Mouse (Mus musculus) intestine, embryonic 15.5 days (tissue): Measurements from ENCODE around the gene Nxf1. TPM values are rescaled to one million over a fixed set of nuclear protein-coding genes. Genes with fewer than 3 reads are reported as not detected.
"Not testable (repeated sequence)": the region's sequence is repeated elsewhere in the genome, so short reads cannot be mapped to it uniquely, and the experiment has no call there.

ENCODE experiments used
- ATAC-seq: fragments of 200-750 bp; cut with Nextera tagmentation; 2 replicates; pipeline ENCODE4 v1.8.0; 2017; ENCODE audit warnings: moderate TSS enrichment, moderate library complexity
- H3K27ac ChIP-seq: fragments of 300-500 bp; sonication (generic); 2 replicates; pipeline ENCODE4 v1.5.1; 2015; ENCODE audit warnings: mild to moderate bottlenecking, inconsistent platforms
- H3K27me3 ChIP-seq: fragments of 300-500 bp; sonication (generic); replicated peaks from 2 replicates; pipeline ENCODE4 v1.6.1; 2015; ENCODE audit warnings: inconsistent platforms
- H3K36me3 ChIP-seq: fragments of 300-500 bp; sonication (generic); 2 replicates; pipeline ENCODE4 v1.6.1; 2015; ENCODE audit warnings: inconsistent platforms
- H3K4me1 ChIP-seq: fragments of 300-500 bp; sonication (generic); replicated peaks from 2 replicates; pipeline ENCODE4 v1.6.1; 2015; ENCODE audit warnings: inconsistent platforms
- H3K4me2 ChIP-seq: fragments of 300-500 bp; sonication (generic); replicated peaks from 2 replicates; pipeline ENCODE4 v1.6.1; 2015; ENCODE audit warnings: mild to moderate bottlenecking, inconsistent platforms
- H3K4me3 ChIP-seq: fragments of 300-500 bp; sonication (generic); replicated peaks from 2 replicates; pipeline ENCODE4 v1.5.1; 2015; ENCODE audit warnings: inconsistent platforms
- H3K9ac ChIP-seq: fragments of 300-500 bp; sonication (generic); 2 replicates; pipeline ENCODE4 v1.6.1; 2015; ENCODE audit warnings: inconsistent platforms
- H3K9me3 ChIP-seq: fragments of 300-500 bp; sonication (generic); 2 replicates; pipeline ENCODE4 v1.6.1; 2016; ENCODE audit warnings: inconsistent platforms
- WGBS: fragments of 180-500 bp; shearing (Covaris S2); methylation state at CpG from one replicate; pipeline ENCODE4 v1.1.7; 2015; 5-methylcytosine and 5-hydroxymethylcytosine counted together
- polyA plus RNA-seq: library from polyadenylated mRNA; unstranded; fragments of >200 nt; fragmentation: Nextera tagmentation; extraction: Ambion mirVana; gene quantifications from 2 replicates; pipeline ENCODE4 v1.2.1, GENCODE M21; 2015

Nxf1 gene
- polyA plus RNA-seq, 1 experiment from 2014 or later, result 146 TPM

DNA sequence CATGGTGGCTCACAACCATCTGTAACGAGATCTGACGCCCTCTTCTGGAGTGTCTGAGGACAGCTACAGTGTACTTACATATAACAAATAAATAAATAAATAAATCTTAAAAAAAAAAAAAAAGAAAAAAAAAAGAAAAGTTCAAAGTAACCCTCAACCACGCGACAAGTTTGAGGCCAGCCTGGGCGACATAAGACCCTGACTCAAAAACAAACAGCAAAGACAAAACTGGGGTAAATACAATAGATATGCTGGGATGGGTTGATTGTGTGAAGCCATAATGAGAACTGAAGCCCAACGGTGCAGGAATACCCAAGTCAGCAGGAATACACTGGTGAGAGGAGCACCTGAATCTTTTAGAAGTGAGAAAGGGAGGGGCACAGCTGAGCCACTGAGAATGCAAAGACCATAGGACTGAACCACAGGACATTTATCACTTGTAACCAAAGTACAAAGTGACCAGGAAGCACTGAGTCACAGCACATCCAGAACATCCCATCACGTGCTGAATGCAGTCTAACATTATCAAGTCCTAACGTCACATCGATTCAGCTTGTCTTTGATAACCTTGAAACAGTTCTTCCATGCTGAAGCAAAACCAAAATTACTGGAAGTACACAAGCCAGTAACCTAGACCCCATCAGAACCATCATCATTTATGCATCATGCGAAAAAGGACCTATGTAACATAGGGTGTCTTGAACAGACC lies 40.0 kb upstream of the Nxf1 start:
- ATAC-seq, result no peak

DNA sequence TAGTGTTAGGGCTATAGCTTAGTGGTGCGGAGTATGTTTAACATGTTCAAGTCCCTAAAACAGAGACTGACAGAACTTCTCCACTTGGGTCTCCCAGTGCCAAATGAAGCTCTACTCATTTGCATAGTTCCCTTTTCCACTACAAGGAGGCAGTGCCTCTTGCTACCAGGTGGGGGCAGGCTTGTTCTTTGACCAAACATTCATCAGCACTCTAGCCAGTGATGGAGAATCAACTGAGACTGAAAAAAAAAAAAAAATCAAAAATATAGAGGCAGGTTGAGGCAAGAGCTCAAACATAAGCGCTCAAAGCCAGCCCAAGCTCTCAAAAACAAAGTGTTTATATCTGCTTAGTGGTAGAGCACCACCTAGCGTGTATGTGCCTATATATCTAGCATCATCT lies 38.5 kb upstream of the Nxf1 start:
- Histone ChIP-seq H3K27me3 (no peaks in the 10 kb centered on the region), H3K4me2 (no peak overlapping the region)
- WGBS, result 78% methylated on average over 3 of the region's 3 CpGs

More for the DNA sequence above, 40.0 kb upstream of the Nxf1 start:
- no peaks in the 10 kb centered on the region for H3K9me3 ChIP-seq
- no peaks in the 10 kb centered on the region for H3K36me3 ChIP-seq
- no peak overlapping the region for H3K4me2 ChIP-seq
- H3K4me1 ChIP-seq, result peaks cover 12% of the 10 kb centered on the region
- no peak overlapping the region for H3K9ac ChIP-seq
- no peak overlapping the region for H3K4me3 ChIP-seq
- WGBS, result 68% methylated on average over 10 of the region's 10 CpGs
- no peak overlapping the region for H3K27ac ChIP-seq
- no peaks in the 10 kb centered on the region for H3K27me3 ChIP-seq

DNA sequence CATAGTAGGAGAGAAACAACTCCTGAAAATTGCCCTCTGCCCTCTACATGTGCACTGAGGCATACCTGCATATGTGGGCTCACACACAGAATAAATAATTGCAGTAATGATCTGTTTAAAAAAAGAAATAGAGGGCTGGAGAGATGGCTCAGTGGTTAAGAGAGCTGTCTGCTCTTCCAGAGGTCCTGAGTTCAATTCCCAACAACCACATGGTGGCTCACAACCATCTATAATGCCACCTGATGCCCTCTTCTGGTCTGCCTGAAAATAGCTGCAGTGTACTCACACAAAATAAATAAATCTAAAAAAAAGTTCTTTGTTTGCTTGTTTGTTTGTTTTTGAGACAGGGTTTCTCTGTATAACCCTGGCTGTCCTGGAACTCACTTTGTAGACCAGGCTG lies 37.8 kb upstream of the Nxf1 start:
- H3K4me1 ChIP-seq, H3K9me3 ChIP-seq, ATAC-seq, H3K4me2 ChIP-seq, H3K9ac ChIP-seq, H3K36me3 ChIP-seq, H3K27ac ChIP-seq, H3K27me3 ChIP-seq, H3K4me3 ChIP-seq: not testable (repeated sequence)

More for the DNA sequence above, 38.5 kb upstream of the Nxf1 start:
- no peaks in the 10 kb centered on the region for H3K9me3 ChIP-seq
- no peak for ATAC-seq
- H3K36me3 ChIP-seq, result no peaks in the 10 kb centered on the region
- H3K27ac ChIP-seq, result no peak overlapping the region
- no peak overlapping the region for H3K4me3 ChIP-seq
- H3K9ac ChIP-seq, result no peak overlapping the region
- H3K4me1 ChIP-seq, result peaks cover 11% of the 10 kb centered on the region

DNA sequence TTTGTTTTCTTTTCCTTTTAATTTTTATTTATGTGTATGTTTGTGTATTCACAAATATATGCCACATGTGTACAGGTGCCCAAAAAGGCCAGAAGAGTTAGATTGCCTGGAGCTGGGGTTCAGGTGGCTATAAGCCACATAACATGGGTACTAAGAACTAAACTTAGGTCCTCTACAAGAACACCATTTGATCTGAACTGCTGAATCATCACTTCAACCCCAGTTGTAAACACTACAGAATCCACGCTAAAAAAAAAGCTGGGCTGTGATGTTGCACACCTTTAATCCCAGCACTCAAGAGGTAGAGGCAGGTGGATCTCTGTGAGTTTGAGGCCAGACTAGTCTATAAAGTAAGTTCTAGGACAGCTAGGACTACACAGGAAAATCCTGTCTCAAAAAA lies 35.5 kb upstream of the Nxf1 start:
- Histone ChIP-seq H3K27ac (no peak overlapping the region), H3K36me3 (peaks cover 12% of the 10 kb centered on the region), H3K27me3 (no peaks in the 10 kb centered on the region), H3K9ac (no peak overlapping the region), H3K4me2 (peak overlapping the region; percentile 60), H3K4me1 (peaks cover 17% of the 10 kb centered on the region), H3K4me3 (no peak overlapping the region), H3K9me3 (no peaks in the 10 kb centered on the region)
- no peak for ATAC-seq
- WGBS, result 77% methylated on average over 1 of the region's 1 CpGs

DNA sequence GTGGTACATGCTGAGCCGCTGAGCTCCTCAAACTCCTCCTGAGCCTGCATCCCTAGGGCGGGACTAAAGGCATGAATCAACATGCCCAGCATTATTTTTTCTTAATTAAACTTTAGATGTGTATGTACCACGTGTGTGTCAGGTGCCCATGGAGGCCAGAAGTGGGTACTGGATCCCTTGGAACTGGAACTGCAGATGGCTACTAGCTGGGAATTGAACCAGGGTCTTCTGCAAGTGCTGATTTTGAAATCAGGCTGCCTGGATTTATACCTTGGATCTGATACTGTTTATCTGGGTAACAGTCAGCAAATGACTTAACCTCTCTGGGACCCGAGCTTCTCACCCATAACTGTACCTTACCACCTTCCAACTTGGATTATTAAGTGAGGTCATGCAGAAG lies 34.9 kb upstream of the Nxf1 start:
- peaks cover 17% of the 10 kb centered on the region for H3K4me1 ChIP-seq
- no peak for ATAC-seq
- peak overlapping the region; percentile 99 for H3K27ac ChIP-seq
- WGBS, result 55% methylated on average over 4 of the region's 4 CpGs
- no peaks in the 10 kb centered on the region for H3K27me3 ChIP-seq
- peak overlapping the region; percentile 66 for H3K4me3 ChIP-seq
- peaks cover 16% of the 10 kb centered on the region for H3K36me3 ChIP-seq
- peak overlapping the region; percentile 91 for H3K9ac ChIP-seq
- peak overlapping the region; percentile 60 for H3K4me2 ChIP-seq
- H3K9me3 ChIP-seq, result no peaks in the 10 kb centered on the region

DNA sequence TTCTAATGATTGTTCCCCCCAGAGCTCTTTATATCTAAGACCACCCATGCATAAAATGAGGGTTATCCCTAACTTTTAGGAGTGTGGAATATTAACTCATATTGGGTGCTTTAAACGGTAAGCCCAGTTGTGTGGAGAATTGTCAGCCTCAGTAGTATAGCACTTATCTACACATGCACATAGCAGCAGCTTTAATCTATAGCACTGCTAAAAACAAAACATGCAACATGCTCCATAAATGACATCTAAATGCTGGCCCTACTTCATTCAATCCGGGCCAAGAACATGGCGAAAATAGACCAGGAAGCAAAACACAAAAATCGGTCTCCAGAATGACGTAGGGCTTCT lies 34.3 kb upstream of the Nxf1 start:
- Histone ChIP-seq H3K4me2 (peak overlapping the region; percentile 60), H3K27me3 (no peaks in the 10 kb centered on the region), H3K9ac (peak overlapping the region; percentile 91), H3K36me3 (peaks cover 16% of the 10 kb centered on the region), H3K4me3 (peak overlapping the region; percentile 66), H3K9me3 (no peaks in the 10 kb centered on the region), H3K27ac (peak overlapping the region; percentile 99), H3K4me1 (peaks cover 17% of the 10 kb centered on the region)
- WGBS, result under 1% methylated on average over 5 of the region's 5 CpGs
- ATAC-seq, result no peak

DNA sequence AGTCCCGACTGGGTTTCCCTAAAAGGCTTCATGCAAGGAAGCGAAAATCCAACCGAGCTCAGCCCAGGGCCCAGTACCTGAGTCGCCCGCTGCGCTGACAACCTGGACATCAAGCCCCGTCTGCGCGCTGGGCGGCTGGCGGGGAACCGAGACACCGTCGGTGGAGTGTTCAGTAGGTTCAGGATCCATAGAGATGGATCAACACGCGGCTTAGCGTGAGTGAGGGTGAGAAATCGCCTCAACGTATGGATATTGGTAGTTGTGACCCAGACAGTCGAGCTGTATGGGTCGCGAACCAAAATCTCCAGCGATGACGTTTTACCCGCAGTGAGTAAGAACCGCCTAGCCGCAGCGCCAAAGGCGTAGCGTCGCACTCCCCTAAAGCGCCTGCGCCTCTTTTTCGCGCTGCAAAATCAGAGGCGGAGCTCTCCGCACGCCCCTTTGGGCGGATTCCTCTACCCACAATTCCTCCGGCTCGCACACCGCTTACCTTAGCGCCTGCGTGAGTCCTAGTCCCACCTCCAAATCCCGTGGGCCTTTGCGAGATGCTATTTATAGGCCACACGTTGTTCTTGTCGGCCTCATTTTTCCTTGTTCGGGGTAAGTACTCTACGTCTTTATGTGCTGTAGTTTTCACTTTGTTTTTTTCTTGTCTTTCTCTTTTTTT lies 33.8 kb upstream of the Nxf1 start, which contains the start of gene Slc3a2:
Slc3a2 (minus strand) TSS at position 463 of the 667 bp plus-strand sequence.
- WGBS, result under 1% methylated on average over 50 of the region's 50 CpGs
- H3K4me2 ChIP-seq, result peak within 1 kb of the TSS; percentile 64

DNA sequence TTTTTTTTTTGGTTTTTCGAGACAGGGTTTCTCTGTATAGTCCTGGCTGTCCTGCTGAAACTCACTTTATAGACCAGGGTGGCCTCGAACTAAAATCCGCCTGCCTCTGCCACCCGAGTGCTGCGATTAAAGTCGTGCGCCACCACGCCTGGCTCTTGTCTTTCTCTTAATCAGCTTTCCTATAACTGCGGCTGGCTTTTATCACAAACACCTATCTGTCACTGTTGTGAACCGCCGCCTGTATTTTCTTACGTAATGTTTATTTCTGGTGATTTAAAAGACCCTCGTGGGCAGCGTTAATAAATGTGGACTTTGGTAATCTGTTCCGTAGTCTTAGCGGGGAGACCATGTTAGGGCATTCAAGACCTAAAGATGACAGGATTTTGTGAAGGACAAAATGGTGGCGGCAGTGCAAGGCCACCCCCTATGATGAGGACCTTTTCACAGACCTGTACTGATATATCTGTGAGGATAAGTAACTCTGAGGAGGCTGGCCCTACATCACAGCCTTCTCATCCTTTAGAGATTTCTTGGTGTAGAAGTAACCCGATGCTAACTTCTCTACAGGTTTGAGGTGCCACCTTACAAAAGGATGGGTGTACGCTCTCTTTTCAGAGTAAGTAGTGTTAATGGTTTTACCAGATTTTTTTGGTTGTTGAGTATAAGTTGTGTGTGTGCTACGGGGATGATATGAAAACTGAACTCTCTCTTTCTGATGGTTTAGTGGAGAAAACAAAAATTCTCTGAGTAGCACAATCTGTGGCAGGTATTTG lies 33.1 kb upstream of the Nxf1 start:
- no peak for ATAC-seq
- Histone ChIP-seq H3K27ac (peak overlapping the region; percentile 81), H3K4me1 (peaks cover 17% of the 10 kb centered on the region), H3K4me2 (peak overlapping the region; percentile 64), H3K36me3 (peaks cover 16% of the 10 kb centered on the region), H3K9ac (peak overlapping the region; percentile 76), H3K27me3 (no peaks in the 10 kb centered on the region), H3K9me3 (no peaks in the 10 kb centered on the region), H3K4me3 (peak overlapping the region; percentile 66)
- WGBS, result 0% methylated on average over 20 of the region's 20 CpGs

More for the DNA sequence above, 33.8 kb upstream of the Nxf1 start, which contains the start of gene Slc3a2:
- Histone ChIP-seq H3K36me3 (peaks cover 16% of the 10 kb centered on the region), H3K9me3 (no peaks in the 10 kb centered on the region), H3K4me3 (peak within 1 kb of the TSS; percentile 66), H3K4me1 (peaks cover 17% of the 10 kb centered on the region), H3K9ac (peak within 1 kb of the TSS; percentile 91), H3K27ac (peak within 1 kb of the TSS; percentile 99), H3K27me3 (no peaks in the 10 kb centered on the region)
- ATAC-seq, result peak; percentile 95

DNA sequence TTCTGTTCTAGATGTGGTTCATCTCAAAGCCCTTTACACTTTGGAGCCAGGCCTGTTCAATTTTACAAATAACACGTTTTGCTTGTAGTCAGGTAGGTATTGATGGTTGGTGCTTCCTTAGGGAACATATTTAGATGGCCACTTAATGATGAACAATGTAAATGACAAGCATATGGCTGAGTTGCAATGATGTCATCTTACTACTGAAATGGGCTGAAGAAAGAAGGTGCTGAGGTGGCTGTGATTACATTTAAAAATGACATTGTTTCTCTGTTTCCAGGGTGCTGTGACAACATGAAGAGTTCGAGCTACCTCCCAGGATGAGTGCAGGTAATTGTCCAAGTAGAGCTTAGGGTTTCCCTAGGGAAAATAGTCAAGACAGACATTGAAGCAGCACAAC lies 32.5 kb upstream of the Nxf1 start:
- H3K9ac ChIP-seq, result peak overlapping the region; percentile 76
- H3K4me3 ChIP-seq, result peak overlapping the region; percentile 66
- peak overlapping the region; percentile 64 for H3K4me2 ChIP-seq
- H3K9me3 ChIP-seq, result no peaks in the 10 kb centered on the region
- peaks cover 16% of the 10 kb centered on the region for H3K36me3 ChIP-seq
- 0% methylated on average over 2 of the region's 2 CpGs for WGBS
- H3K27ac ChIP-seq, result peak overlapping the region; percentile 81; the same call in 1 of the 2 replicates
- no peaks in the 10 kb centered on the region for H3K27me3 ChIP-seq
- H3K4me1 ChIP-seq, result peaks cover 17% of the 10 kb centered on the region
- ATAC-seq, result no peak

DNA sequence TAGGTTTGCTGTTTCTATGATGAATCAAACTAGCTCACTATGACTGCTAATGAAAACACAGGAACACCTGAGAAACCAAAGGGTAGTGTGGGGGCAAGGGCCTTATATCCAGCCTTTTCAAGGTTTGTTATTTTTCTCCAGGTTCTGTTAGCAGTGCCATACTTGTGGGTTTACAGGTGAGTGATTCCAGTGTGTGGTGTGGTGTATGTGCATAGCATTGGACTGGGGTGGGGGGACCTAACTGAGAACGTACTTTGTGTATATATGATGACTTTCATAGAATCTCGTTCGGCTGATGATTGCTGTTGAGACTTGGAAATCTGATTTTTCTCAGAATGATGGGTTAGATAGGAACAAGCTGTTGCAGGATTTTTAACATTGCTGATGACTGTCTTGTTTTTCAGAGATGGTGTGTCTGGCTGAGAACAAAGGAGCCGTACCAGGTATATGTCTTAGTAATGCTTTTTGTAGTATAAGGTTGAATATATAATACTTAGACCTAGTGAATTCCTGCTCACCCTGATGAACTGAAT lies 31.7 kb upstream of the Nxf1 start:
- no peak overlapping the region for H3K27ac ChIP-seq
- peak overlapping the region; percentile 27; the same call in 1 of the 2 replicates for H3K9ac ChIP-seq
- no peak for ATAC-seq
- peaks cover 16% of the 10 kb centered on the region for H3K36me3 ChIP-seq
- no peaks in the 10 kb centered on the region for H3K9me3 ChIP-seq
- H3K27me3 ChIP-seq, result no peaks in the 10 kb centered on the region
- H3K4me3 ChIP-seq, result peak overlapping the region; percentile 66
- H3K4me1 ChIP-seq, result peaks cover 17% of the 10 kb centered on the region
- 42% methylated on average over 4 of the region's 4 CpGs for WGBS
- H3K4me2 ChIP-seq, result peak overlapping the region; percentile 64

DNA sequence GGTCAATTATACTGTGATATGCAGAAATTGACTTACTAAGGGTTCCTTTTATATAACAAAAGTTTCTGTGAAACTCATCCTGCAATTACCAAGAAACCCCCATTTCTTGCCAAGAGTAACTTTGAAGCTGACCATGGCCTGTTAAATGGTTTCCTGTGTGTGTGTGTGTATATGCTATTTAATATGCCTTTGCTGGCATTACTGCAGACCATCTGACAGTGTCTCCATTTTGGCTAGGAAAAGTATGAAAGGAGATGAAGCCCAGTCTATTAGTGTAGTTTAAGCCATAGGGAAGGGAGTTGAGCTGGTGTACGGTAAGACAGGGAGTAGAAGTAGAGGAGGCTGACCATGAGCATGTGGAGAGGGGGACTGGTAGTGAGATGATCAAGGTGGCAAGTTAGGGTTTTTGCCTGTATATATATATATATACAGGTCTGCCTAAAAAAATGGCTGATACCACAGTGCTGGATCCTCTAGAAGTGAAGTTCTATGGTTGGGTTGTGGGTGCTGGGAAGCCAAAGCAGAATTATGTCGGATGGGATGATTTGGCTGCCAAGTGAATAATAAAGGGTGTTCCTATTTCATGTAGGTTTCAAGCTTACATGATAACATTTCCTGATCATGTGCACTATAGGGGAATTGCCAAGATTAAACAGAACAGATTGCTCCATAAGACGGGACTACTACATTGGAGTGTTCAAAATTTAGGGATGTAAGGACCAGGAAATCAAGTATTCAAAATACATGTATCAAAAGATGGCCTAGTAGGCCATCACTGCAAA lies 30.1 kb upstream of the Nxf1 start:
- no peak for ATAC-seq
- Histone ChIP-seq H3K4me2 (no peak overlapping the region), H3K27ac (no peak overlapping the region), H3K9me3 (no peaks in the 10 kb centered on the region), H3K4me1 (peaks cover 14% of the 10 kb centered on the region), H3K27me3 (no peaks in the 10 kb centered on the region), H3K4me3 (no peak overlapping the region), H3K36me3 (peaks cover 16% of the 10 kb centered on the region), H3K9ac (no peak overlapping the region)
- 25% methylated on average over 3 of the region's 3 CpGs for WGBS
